In the genomic region with DNA sequence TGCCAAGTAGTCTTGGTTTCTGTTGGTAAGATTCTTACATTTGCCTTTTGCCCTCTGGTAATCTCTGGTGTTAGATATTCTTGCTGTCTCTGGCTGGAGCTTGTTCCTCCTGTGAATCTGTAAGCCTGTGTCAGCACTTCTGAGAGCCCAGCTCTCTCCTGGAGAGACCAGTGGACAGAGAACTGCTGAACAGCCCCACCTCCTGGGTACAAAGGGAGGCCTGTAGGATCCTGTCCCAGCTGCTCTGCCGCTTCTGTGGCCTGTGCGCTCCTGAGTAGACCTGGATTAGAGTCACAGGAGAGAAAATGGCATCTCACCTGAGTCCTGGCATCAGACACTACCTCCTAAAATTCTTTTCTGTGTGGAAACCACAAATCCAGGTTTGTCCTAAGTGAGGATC, we compare ENCODE assay signal across 22 mouse cellular contexts. TPM values are rescaled to one million over a fixed set of nuclear protein-coding genes. Genes with fewer than 3 reads are reported as not detected.
DNase-seq lines count a peak whose midpoint lies in the region; ATAC-seq and TF ChIP-seq lines count a peak whose summit lies in the region.
"Had no signal": no experiment of that assay in that cellular context is flagged by ENCODE, and none has a peak within 500 bp of the region (broad histone marks: within the 10 kb centered on the region; RNA-seq: fewer than 3 reads in every experiment).

No protein-coding gene starts in this region.

- 88% methylated on average over 2 of the region's 2 CpGs for WGBS in kidney, embryonic 15.5 days
- WGBS in thymus, adult 2 months = 95% methylated on average over 2 of the region's 2 CpGs

- no peaks in the 10 kb centered on the region for H3K27me3 ChIP-seq in kidney, embryonic 15.5 days
- no peaks in the 10 kb centered on the region for H3K27me3 ChIP-seq in thymus, adult 2 months (ENCODE audit: control insufficient read depth, insufficient read depth, low read length)
- H3K27me3 ChIP-seq: embryonic facial prominence, embryonic 13.5 days; forebrain, embryonic 13.5 days; heart, embryonic 12.5 days; Patski had no signal

- H3K4me2 ChIP-seq in kidney, embryonic 15.5 days = no peak overlapping the region
- H3K4me2 ChIP-seq: embryonic facial prominence, embryonic 13.5 days; forebrain, embryonic 13.5 days; heart, embryonic 12.5 days had no signal

- no peak for ATAC-seq in kidney, embryonic 15.5 days (replicated peaks; ENCODE audit: low FRiP score)
- ATAC-seq: activated CD4-positive, CD25-positive, alpha-beta regulatory T cell, adult 4 months; forebrain, embryonic 13.5 days; forebrain, postnatal 0 days; Patski had no signal

- no peak for TF ChIP-seq POLR2A in thymus, adult 2 months (IDR thresholded peaks at IDR 0.05; ENCODE audit: control insufficient read depth, extremely low read depth, insufficient read depth, low read length, poor library complexity)

- H3K36me3 ChIP-seq in kidney, embryonic 15.5 days = no peaks in the 10 kb centered on the region
- no peaks in the 10 kb centered on the region for H3K36me3 ChIP-seq in thymus, adult 2 months (ENCODE audit: control insufficient read depth, insufficient read depth, low read length)
- H3K36me3 ChIP-seq: embryonic facial prominence, embryonic 13.5 days; heart, embryonic 12.5 days; hindbrain, embryonic 10.5 days had no signal

- no peak overlapping the region for H3K27ac ChIP-seq in kidney, embryonic 15.5 days
- no peak overlapping the region for H3K27ac ChIP-seq in thymus, adult 2 months (ENCODE audit: control insufficient read depth, insufficient read depth, low read length)
- H3K27ac ChIP-seq: embryonic facial prominence, embryonic 13.5 days; forebrain, embryonic 13.5 days; hindbrain, embryonic 10.5 days had no signal

- H3K9ac ChIP-seq in kidney, embryonic 15.5 days = no peak overlapping the region
- H3K9ac ChIP-seq: embryonic facial prominence, embryonic 13.5 days; forebrain, embryonic 13.5 days; forebrain, postnatal 0 days; heart, embryonic 12.5 days had no signal

- H3K4me3 ChIP-seq in kidney, embryonic 15.5 days (replicated peaks) = no peak overlapping the region
- H3K4me3 ChIP-seq in thymus, adult 2 months (ENCODE audit: control insufficient read depth, insufficient read depth, low read length) = no peak overlapping the region
- H3K4me3 ChIP-seq: embryonic facial prominence, embryonic 13.5 days; forebrain, embryonic 13.5 days; heart, embryonic 12.5 days; hindbrain, embryonic 10.5 days had no signal

- no peak for TF ChIP-seq CTCF in thymus, adult 2 months (IDR thresholded peaks at IDR 0.05; ENCODE audit: borderline replicate concordance, control insufficient read depth, extremely low read depth, insufficient read depth, low read length, poor library complexity)

- no peaks in the 10 kb centered on the region for H3K4me1 ChIP-seq in kidney, embryonic 15.5 days
- peaks cover 13% of the 10 kb centered on the region for H3K4me1 ChIP-seq in thymus, adult 2 months (replicated peaks; ENCODE audit: control insufficient read depth, insufficient read depth, low read length)
- H3K4me1 ChIP-seq: embryonic facial prominence, embryonic 13.5 days; forebrain, embryonic 13.5 days; heart, embryonic 12.5 days; hindbrain, embryonic 10.5 days had no signal

- peak; percentile 23 for DNase-seq in kidney, adult 11 months
- DNase-seq in thymus, postnatal 14 days = peak; percentile 14
- no peak for DNase-seq in thymus, adult 2 months
- DNase-seq in kidney, postnatal 14 days = peak; percentile 12
- DNase-seq in embryo, embryonic 10.5 days (ENCODE audit: low spot score) = no peak
- DNase-seq in Muller cell, postnatal 12 days (ENCODE audit: inconsistent ontology term) = no peak
- no peak for DNase-seq in layer of hippocampus, adult 8-10 months (ENCODE audit: low spot score in 2 of 2)
- DNase-seq: adrenal gland, postnatal 14 days; cerebellum, adult 11-12 months; cerebellum, adult 9-10 months; cerebellum, postnatal 25 days; forebrain, postnatal 0 days; gastrocnemius, postnatal 14 days had no signal

- H3K9me3 ChIP-seq in kidney, embryonic 15.5 days (replicated peaks) = no peaks in the 10 kb centered on the region
- H3K9me3 ChIP-seq: embryonic facial prominence, embryonic 13.5 days; forebrain, embryonic 13.5 days; heart, embryonic 12.5 days; hindbrain, embryonic 10.5 days had no signal

RNA-seq across cellular contexts. Expression of a gene that starts 37.4 kb away (rescaled TPM):
- 0.05 TPM in 1 of 2 replicates, not detected in the other for polyA plus RNA-seq in kidney, embryonic 15.5 days (2015; fragmentation: Nextera tagmentation; extraction: Ambion mirVana)
- polyA plus RNA-seq in thymus, adult 2 months (2012; rRNA removed) = 6.6 and 8.1 TPM in 2 replicates
- total RNA-seq in layer of hippocampus, adult 8-10 months (2022) = under 1 TPM in 2 of 4 experiments, not detected in 2; 0.20 to 0.39 TPM
- total RNA-seq: heart, adult 8-10 months had no signal
- polyA plus RNA-seq: C2C12; forebrain, embryonic 13.5 days; heart, embryonic 12.5 days; Patski had no signal

Comparison
In these comparisons a context has a peak if more than half of its experiments do, and no peak if none do; other contexts are left out.
1. DNase-seq: peak in kidney, adult 11 months (single experiment), thymus, postnatal 14 days (single experiment) and kidney, postnatal 14 days (single experiment); none in thymus, adult 2 months (single experiment), embryo, embryonic 10.5 days (single experiment), Muller cell, postnatal 12 days (single experiment) and layer of hippocampus, adult 8-10 months (0 of 2).